Mouse (Mus musculus) hindbrain, embryonic 14.5 days (tissue): ENCODE results near the gene Ggt6. TPM values are rescaled to one million over a fixed set of nuclear protein-coding genes. Genes with fewer than 3 reads are reported as not detected.
A peak's percentile ranks its signal among the peaks of the same experiment; 100 is the strongest.

ENCODE experiments used
- ATAC-seq: fragments of 200-750 bp; cut with Nextera tagmentation; 2 replicates; pipeline ENCODE4 v1.8.0; 2017; ENCODE audit warnings: moderate number of reproducible peaks, mild to moderate bottlenecking, moderate TSS enrichment, moderate library complexity; ENCODE audit not compliant: low FRiP score
- DNase-seq: peaks from one replicate; pipeline ENCODE4 v3.0.0-alpha.2; 2015; ENCODE audit warnings: low spot score
- H3K27ac ChIP-seq: fragments of 300-500 bp; sonication (generic); 2 replicates; pipeline ENCODE4 v1.5.1; 2014; ENCODE audit warnings: mild to moderate bottlenecking, moderate library complexity
- H3K27me3 ChIP-seq: fragments of 300-500 bp; sonication (generic); 2 replicates; pipeline ENCODE4 v1.6.1; 2014; ENCODE audit warnings: mild to moderate bottlenecking, low read length, mixed read lengths; ENCODE audit not compliant: control insufficient read depth, insufficient read depth
- H3K36me3 ChIP-seq: fragments of 300-500 bp; sonication (generic); replicated peaks from 2 replicates; pipeline ENCODE4 v1.6.1; 2014; ENCODE audit not compliant: control insufficient read depth, insufficient read depth
- H3K4me1 ChIP-seq: fragments of 300-500 bp; sonication (generic); replicated peaks from 2 replicates; pipeline ENCODE4 v1.6.1; 2014; ENCODE audit warnings: antibody characterized with exemption, low read length, mixed read lengths; ENCODE audit not compliant: control insufficient read depth, insufficient read depth
- H3K4me2 ChIP-seq: fragments of 300-500 bp; sonication (generic); replicated peaks from 2 replicates; pipeline ENCODE4 v1.6.1; 2014; ENCODE audit warnings: mild to moderate bottlenecking, moderate library complexity
- H3K4me3 ChIP-seq: fragments of 300-500 bp; sonication (generic); replicated peaks from 2 replicates; pipeline ENCODE4 v1.5.1; 2014; ENCODE audit warnings: mild to moderate bottlenecking, low read length
- H3K9ac ChIP-seq: fragments of 300-500 bp; sonication (generic); 2 replicates; pipeline ENCODE4 v1.6.1; 2014
- H3K9me3 ChIP-seq: fragments of 300-500 bp; sonication (generic); 2 replicates; pipeline ENCODE4 v1.6.1; 2016; ENCODE audit warnings: low read length; ENCODE audit not compliant: control insufficient read depth
- WGBS: fragments of 180-500 bp; shearing (Covaris S2); extraction: QIAGEN DNeasy Blood & Tissue Kit; methylation state at CpG from one replicate; pipeline ENCODE4 v1.1.7; 2014; 5-methylcytosine and 5-hydroxymethylcytosine counted together
- polyA plus RNA-seq: library from polyadenylated mRNA; unstranded; fragments of >200 nt; fragmentation: Nextera tagmentation; extraction: Ambion mirVana; gene quantifications from 2 replicates; pipeline ENCODE4 v1.2.1, GENCODE M21; 2014

Gene Ggt6
- polyA plus RNA-seq, 1 experiment from 2014 or later: 0.11 TPM

GRCm38 (mm10) chr11:72408451-72409170, 26.7 kb upstream of the Ggt6 start:
- Histone ChIP-seq H3K9ac (no peak overlapping the region), H3K27ac (no peak overlapping the region), H3K4me2 (no peak overlapping the region), H3K27me3 (peaks cover 17% of the 10 kb centered on the region), H3K9me3 (no peaks in the 10 kb centered on the region), H3K36me3 (no peaks in the 10 kb centered on the region), H3K4me1 (peaks cover 17% of the 10 kb centered on the region), H3K4me3 (no peak overlapping the region)
- 66% methylated on average over 9 of the region's 9 CpGs for WGBS
- no peak for DNase-seq
- ATAC-seq: no peak

GRCm38 (mm10) chr11:72409649-72410385, 25.5 kb upstream of the Ggt6 start:
- Histone ChIP-seq H3K27me3 (peaks cover 23% of the 10 kb centered on the region), H3K4me1 (peaks cover 17% of the 10 kb centered on the region), H3K4me2 (0 out of 2 replicates have a peak overlapping the region, but pooled peaks have one; percentile 11), H3K4me3 (no peak overlapping the region), H3K27ac (no peak overlapping the region), H3K9me3 (no peaks in the 10 kb centered on the region), H3K36me3 (no peaks in the 10 kb centered on the region), H3K9ac (no peak overlapping the region)
- 76% methylated on average over 12 of the region's 12 CpGs for WGBS
- DNase-seq (no peak), ATAC-seq (no peak)

- WGBS: under 1% methylated on average over 25 of the region's 25 CpGs
- no peaks in the 10 kb centered on the region for H3K9me3 ChIP-seq
- H3K36me3 ChIP-seq: no peaks in the 10 kb centered on the region
- H3K4me1 ChIP-seq: peaks cover 17% of the 10 kb centered on the region
- H3K9ac ChIP-seq: peak overlapping the region; percentile 75
- DNase-seq: peak; percentile 25
- peak; percentile 29; the same call in 1 of the 2 replicates for ATAC-seq
- peak overlapping the region; percentile 99 for H3K4me2 ChIP-seq
- H3K4me3 ChIP-seq: peak overlapping the region; percentile 62
- H3K27ac ChIP-seq: no peak overlapping the region
- peaks cover 23% of the 10 kb centered on the region for H3K27me3 ChIP-seq
Measured at GRCm38 (mm10) chr11:72410521-72411092, 24.7 kb upstream of the Ggt6 start.

GRCm38 (mm10) chr11:72411093-72411921, 24.0 kb upstream of the Ggt6 start, which contains the start of gene Smtnl2:
Smtnl2 (minus strand) TSS chr11:72411713.
- peak within 1 kb of the TSS; percentile 99 for H3K4me2 ChIP-seq
- H3K4me3 ChIP-seq: peak within 1 kb of the TSS; percentile 62
- H3K27ac ChIP-seq: no peak within 1 kb of the TSS
- peak; percentile 85 for ATAC-seq
- H3K9me3 ChIP-seq: no peaks in the 10 kb centered on the region
- H3K27me3 ChIP-seq: peaks cover 23% of the 10 kb centered on the region
- no peaks in the 10 kb centered on the region for H3K36me3 ChIP-seq
- under 1% methylated on average over 83 of the region's 86 CpGs for WGBS
- peaks cover 17% of the 10 kb centered on the region for H3K4me1 ChIP-seq
- H3K9ac ChIP-seq: peak within 1 kb of the TSS; percentile 75
- DNase-seq: peak; percentile 61

- Histone ChIP-seq H3K4me2 (peak overlapping the region; percentile 99), H3K27ac (no peak overlapping the region), H3K4me1 (peaks cover 17% of the 10 kb centered on the region), H3K27me3 (peaks cover 23% of the 10 kb centered on the region), H3K36me3 (no peaks in the 10 kb centered on the region), H3K9ac (peak overlapping the region; percentile 75), H3K9me3 (no peaks in the 10 kb centered on the region), H3K4me3 (peak overlapping the region; percentile 62)
- no peak for ATAC-seq
- DNase-seq: no peak
- 35% methylated on average over 9 of the region's 9 CpGs for WGBS
Measured at GRCm38 (mm10) chr11:72411945-72412344, 23.4 kb upstream of the Ggt6 start.

GRCm38 (mm10) chr11:72413016-72413415, 22.3 kb upstream of the Ggt6 start:
- Histone ChIP-seq H3K9ac (no peak overlapping the region), H3K4me3 (no peak overlapping the region), H3K4me1 (peaks cover 17% of the 10 kb centered on the region), H3K4me2 (no peak overlapping the region), H3K27me3 (peaks cover 23% of the 10 kb centered on the region), H3K9me3 (no peaks in the 10 kb centered on the region), H3K27ac (no peak overlapping the region), H3K36me3 (no peaks in the 10 kb centered on the region)
- no peak for DNase-seq
- ATAC-seq: no peak
- WGBS: 81% methylated on average over 7 of the region's 7 CpGs

GRCm38 (mm10) chr11:72413601-72414190, 21.6 kb upstream of the Ggt6 start:
- peaks cover 23% of the 10 kb centered on the region for H3K27me3 ChIP-seq
- H3K4me2 ChIP-seq: no peak overlapping the region
- H3K4me1 ChIP-seq: peaks cover 17% of the 10 kb centered on the region
- ATAC-seq (no peak), DNase-seq (no peak)
- no peak overlapping the region for H3K4me3 ChIP-seq
- H3K9me3 ChIP-seq: no peaks in the 10 kb centered on the region
- no peaks in the 10 kb centered on the region for H3K36me3 ChIP-seq
- WGBS: 66% methylated on average over 5 of the region's 5 CpGs
- no peak overlapping the region for H3K9ac ChIP-seq
- no peak overlapping the region for H3K27ac ChIP-seq

- 82% methylated on average over 8 of the region's 8 CpGs for WGBS
- Histone ChIP-seq H3K9ac (no peak overlapping the region), H3K4me2 (no peak overlapping the region), H3K27me3 (peaks cover 19% of the 10 kb centered on the region; the same call in 1 of the 2 replicates), H3K9me3 (no peaks in the 10 kb centered on the region), H3K36me3 (no peaks in the 10 kb centered on the region), H3K4me1 (peaks cover 17% of the 10 kb centered on the region), H3K4me3 (no peak overlapping the region), H3K27ac (no peak overlapping the region)
- ATAC-seq: no peak
- no peak for DNase-seq
Measured at GRCm38 (mm10) chr11:72415155-72415554, 20.2 kb upstream of the Ggt6 start.
